Mouse (Mus musculus): Measurements from ENCODE around the gene Ly9. TPM values are rescaled to one million over a fixed set of nuclear protein-coding genes. Genes with fewer than 3 reads are reported as not detected.
A peak's percentile ranks its signal among the peaks of the same experiment; 100 is the strongest.

Gene Ly9
- polyA plus RNA-seq, 1 experiment from 2014 or later, result not detected

DNA sequence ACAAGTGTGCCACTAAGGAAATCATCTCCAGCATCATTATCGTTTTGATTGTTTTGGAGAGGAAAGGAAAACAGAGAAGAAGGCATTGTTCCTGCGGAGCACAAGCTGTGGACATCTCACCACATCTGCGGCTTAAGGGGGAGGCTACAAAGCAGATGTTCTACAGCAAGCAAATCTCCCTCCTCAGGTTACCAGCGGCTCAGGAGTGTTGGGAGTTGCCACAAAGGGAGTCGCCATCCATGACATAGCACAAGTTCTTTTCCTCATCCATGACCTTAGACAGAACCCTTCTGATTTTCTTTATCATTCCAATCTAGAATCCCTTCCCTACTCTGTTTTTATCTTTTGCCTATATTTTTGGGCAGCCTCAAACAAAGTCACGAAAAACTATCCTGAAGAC lies 28.5 kb upstream of the Ly9 start:
- ATAC-seq, result no peak
- WGBS, result 70% methylated on average over 6 of the region's 6 CpGs

GRCm38 (mm10) chr1:171631447-171631846 lies 24.2 kb upstream of the Ly9 start:
- no peaks in the 10 kb centered on the region for H3K36me3 ChIP-seq (ENCODE audit: control insufficient read depth, insufficient read depth, low read length)
- WGBS, result 60% methylated on average over 2 of the region's 2 CpGs
- H3K4me1 ChIP-seq (ENCODE audit: control insufficient read depth, insufficient read depth, low read length), result no peaks in the 10 kb centered on the region; the same call in 1 of the 2 replicates
- no peaks in the 10 kb centered on the region for H3K9me3 ChIP-seq (replicated peaks; ENCODE audit: control insufficient read depth, low read length)
- H3K27me3 ChIP-seq (replicated peaks; ENCODE audit: control insufficient read depth, insufficient read depth, low read length), result no peaks in the 10 kb centered on the region
- H3K4me2 ChIP-seq (ENCODE audit: low read length), result no peak overlapping the region
- no peak overlapping the region for H3K9ac ChIP-seq (ENCODE audit: low read length)
- no peak overlapping the region for H3K4me3 ChIP-seq (ENCODE audit: low read depth, low read length)
- H3K27ac ChIP-seq (ENCODE audit: low read depth, low read length), result no peak overlapping the region
- ATAC-seq (peak; percentile 62; the same call in 1 of the 2 replicates), DNase-seq (ENCODE audit: low spot score) (peak; percentile 53)

More for the DNA sequence above, 28.5 kb upstream of the Ly9 start:
- Histone ChIP-seq H3K9me3 (replicated peaks; ENCODE audit: control insufficient read depth, low read length) (no peaks in the 10 kb centered on the region), H3K4me3 (ENCODE audit: low read depth, low read length) (no peak overlapping the region), H3K9ac (ENCODE audit: low read length) (no peak overlapping the region), H3K27me3 (replicated peaks; ENCODE audit: control insufficient read depth, insufficient read depth, low read length) (no peaks in the 10 kb centered on the region), H3K27ac (ENCODE audit: low read depth, low read length) (no peak overlapping the region), H3K4me1 (ENCODE audit: control insufficient read depth, insufficient read depth, low read length) (no peaks in the 10 kb centered on the region; the same call in 1 of the 2 replicates), H3K4me2 (ENCODE audit: low read length) (no peak overlapping the region), H3K36me3 (ENCODE audit: control insufficient read depth, insufficient read depth, low read length) (no peaks in the 10 kb centered on the region)
- no peak for DNase-seq (ENCODE audit: low spot score)

- Histone ChIP-seq H3K27ac (ENCODE audit: low read depth, low read length) (no peak overlapping the region), H3K9me3 (replicated peaks; ENCODE audit: control insufficient read depth, low read length) (no peaks in the 10 kb centered on the region), H3K4me2 (ENCODE audit: low read length) (no peak overlapping the region), H3K27me3 (replicated peaks; ENCODE audit: control insufficient read depth, insufficient read depth, low read length) (no peaks in the 10 kb centered on the region), H3K36me3 (ENCODE audit: control insufficient read depth, insufficient read depth, low read length) (no peaks in the 10 kb centered on the region), H3K9ac (ENCODE audit: low read length) (no peak overlapping the region), H3K4me1 (ENCODE audit: control insufficient read depth, insufficient read depth, low read length) (no peaks in the 10 kb centered on the region; the same call in 1 of the 2 replicates), H3K4me3 (ENCODE audit: low read depth, low read length) (no peak overlapping the region)
- WGBS, result 58% methylated on average over 4 of the region's 4 CpGs
- peak; percentile 54 for ATAC-seq
- DNase-seq (ENCODE audit: low spot score), result peak; percentile 52
Observed at GRCm38 (mm10) chr1:171630912-171631311, 23.7 kb upstream of the Ly9 start.

DNA sequence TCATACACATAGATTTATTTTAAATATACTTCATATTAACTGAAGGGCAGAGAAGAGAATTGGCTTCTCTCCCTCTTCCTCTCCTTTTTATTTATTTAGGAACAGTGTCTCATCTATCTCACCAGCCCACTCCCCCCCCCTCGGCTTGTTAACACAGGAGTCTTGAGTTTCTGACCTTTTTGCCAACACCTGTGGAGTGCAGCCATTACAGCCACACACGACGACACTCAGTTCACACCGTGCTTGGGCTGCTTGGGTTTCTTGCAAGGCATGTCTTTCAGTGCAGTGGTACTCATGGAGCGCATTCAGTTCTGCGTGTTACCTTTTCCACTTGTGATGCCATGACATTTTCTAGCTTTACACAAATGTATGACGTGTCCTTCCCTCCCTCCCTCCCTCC lies 22.8 kb upstream of the Ly9 start:
- Histone ChIP-seq H3K9me3 (replicated peaks; ENCODE audit: control insufficient read depth, low read length) (no peaks in the 10 kb centered on the region), H3K9ac (ENCODE audit: low read length) (no peak overlapping the region), H3K36me3 (ENCODE audit: control insufficient read depth, insufficient read depth, low read length) (no peaks in the 10 kb centered on the region), H3K4me3 (ENCODE audit: low read depth, low read length) (no peak overlapping the region), H3K27me3 (replicated peaks; ENCODE audit: control insufficient read depth, insufficient read depth, low read length) (no peaks in the 10 kb centered on the region), H3K4me2 (ENCODE audit: low read length) (no peak overlapping the region), H3K4me1 (ENCODE audit: control insufficient read depth, insufficient read depth, low read length) (no peaks in the 10 kb centered on the region; the same call in 1 of the 2 replicates), H3K27ac (ENCODE audit: low read depth, low read length) (no peak overlapping the region)
- no peak for DNase-seq (ENCODE audit: low spot score)
- 91% methylated on average over 7 of the region's 7 CpGs for WGBS
- no peak for ATAC-seq

GRCm38 (mm10) chr1:171629168-171629567 lies 22.0 kb upstream of the Ly9 start:
- DNase-seq (ENCODE audit: low spot score) (no peak), ATAC-seq (no peak)
- Histone ChIP-seq H3K4me2 (ENCODE audit: low read length) (no peak overlapping the region), H3K27me3 (replicated peaks; ENCODE audit: control insufficient read depth, insufficient read depth, low read length) (no peaks in the 10 kb centered on the region), H3K36me3 (ENCODE audit: control insufficient read depth, insufficient read depth, low read length) (no peaks in the 10 kb centered on the region), H3K9ac (ENCODE audit: low read length) (no peak overlapping the region), H3K4me1 (ENCODE audit: control insufficient read depth, insufficient read depth, low read length) (no peaks in the 10 kb centered on the region; the same call in 1 of the 2 replicates), H3K4me3 (ENCODE audit: low read depth, low read length) (no peak overlapping the region), H3K27ac (ENCODE audit: low read depth, low read length) (no peak overlapping the region), H3K9me3 (replicated peaks; ENCODE audit: control insufficient read depth, low read length) (no peaks in the 10 kb centered on the region)
- 82% methylated on average over 6 of the region's 6 CpGs for WGBS

DNA sequence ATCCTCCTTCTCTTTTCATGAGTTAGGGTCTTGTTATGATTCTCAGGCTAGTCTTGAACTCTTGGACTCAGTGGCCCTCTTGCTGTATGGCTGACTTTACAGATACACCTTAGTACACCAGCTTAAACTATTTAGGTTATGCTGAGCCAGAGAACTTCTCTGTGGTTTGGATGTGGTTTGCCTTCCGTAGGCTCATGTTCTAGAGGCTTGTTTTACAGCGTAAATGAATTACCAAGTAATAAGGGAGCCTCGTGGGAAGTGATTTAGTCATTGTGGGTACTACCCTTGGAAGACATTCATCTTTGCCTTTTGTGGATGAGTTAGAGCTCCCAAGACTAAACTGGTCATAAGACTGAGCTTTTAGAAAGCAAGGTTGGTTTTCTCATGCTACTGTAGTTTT lies 20.6 kb upstream of the Ly9 start:
- 88% methylated on average over 3 of the region's 3 CpGs for WGBS
- Histone ChIP-seq H3K36me3 (ENCODE audit: control insufficient read depth, insufficient read depth, low read length) (no peaks in the 10 kb centered on the region), H3K27ac (ENCODE audit: low read depth, low read length) (no peak overlapping the region), H3K9me3 (replicated peaks; ENCODE audit: control insufficient read depth, low read length) (no peaks in the 10 kb centered on the region), H3K4me2 (ENCODE audit: low read length) (no peak overlapping the region), H3K27me3 (replicated peaks; ENCODE audit: control insufficient read depth, insufficient read depth, low read length) (no peaks in the 10 kb centered on the region), H3K4me1 (ENCODE audit: control insufficient read depth, insufficient read depth, low read length) (no peaks in the 10 kb centered on the region; the same call in 1 of the 2 replicates), H3K4me3 (ENCODE audit: low read depth, low read length) (no peak overlapping the region), H3K9ac (ENCODE audit: low read length) (no peak overlapping the region)
- ATAC-seq (no peak), DNase-seq (ENCODE audit: low spot score) (no peak)

DNA sequence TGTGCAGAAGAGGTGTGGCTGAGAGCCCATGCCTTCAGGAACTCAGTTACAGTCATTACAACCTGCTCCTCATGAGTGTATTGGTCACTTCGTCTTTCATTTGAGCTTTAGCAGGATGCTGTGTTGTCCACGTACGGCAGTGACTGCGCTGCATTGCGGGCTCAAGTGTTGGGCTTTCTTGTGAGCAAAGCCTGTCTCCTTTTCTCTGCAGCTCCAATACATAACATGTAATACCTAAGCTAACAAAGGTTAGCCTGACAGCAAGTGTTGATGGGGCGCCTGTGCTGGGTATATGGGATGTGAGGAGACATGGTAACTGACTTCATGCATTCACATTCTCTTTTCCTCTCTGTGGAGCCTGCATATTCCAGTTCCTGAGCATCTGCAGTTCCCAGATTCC lies 12.9 kb upstream of the Ly9 start:
- no peak overlapping the region for H3K4me2 ChIP-seq (ENCODE audit: low read length)
- no peak overlapping the region for H3K9ac ChIP-seq (ENCODE audit: low read length)
- H3K4me1 ChIP-seq (ENCODE audit: control insufficient read depth, insufficient read depth, low read length), result no peaks in the 10 kb centered on the region
- ATAC-seq (no peak), DNase-seq (ENCODE audit: low spot score) (no peak)
- H3K27me3 ChIP-seq (replicated peaks; ENCODE audit: control insufficient read depth, insufficient read depth, low read length), result no peaks in the 10 kb centered on the region
- WGBS, result 92% methylated on average over 6 of the region's 6 CpGs
- H3K36me3 ChIP-seq (ENCODE audit: control insufficient read depth, insufficient read depth, low read length), result no peaks in the 10 kb centered on the region
- H3K9me3 ChIP-seq (replicated peaks; ENCODE audit: control insufficient read depth, low read length), result no peaks in the 10 kb centered on the region
- no peak overlapping the region for H3K4me3 ChIP-seq (ENCODE audit: low read depth, low read length)
- H3K27ac ChIP-seq (ENCODE audit: low read depth, low read length), result no peak overlapping the region

DNA sequence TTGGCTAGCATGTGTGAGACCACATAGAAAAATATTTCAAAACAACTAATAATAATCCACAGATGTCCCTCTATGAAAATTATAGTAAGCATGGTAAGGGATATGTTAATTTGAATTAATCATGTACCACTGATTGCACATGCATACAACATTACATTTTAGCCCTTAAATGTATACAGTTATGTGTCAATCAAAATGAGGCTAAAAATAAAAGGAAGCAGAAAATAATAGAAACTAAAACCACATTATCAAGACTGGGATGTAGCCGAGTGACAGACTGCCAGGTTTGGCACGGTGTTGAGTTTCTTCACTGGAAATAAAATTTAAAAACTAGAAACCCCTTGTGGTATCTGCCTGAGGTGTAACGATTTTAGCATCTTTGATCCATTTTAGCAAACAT lies 12.4 kb upstream of the Ly9 start:
- H3K4me3 ChIP-seq (ENCODE audit: low read depth, low read length), result no peak overlapping the region
- no peaks in the 10 kb centered on the region for H3K4me1 ChIP-seq (ENCODE audit: control insufficient read depth, insufficient read depth, low read length)
- no peaks in the 10 kb centered on the region for H3K36me3 ChIP-seq (ENCODE audit: control insufficient read depth, insufficient read depth, low read length)
- ATAC-seq, result no peak
- WGBS, result 86% methylated on average over 3 of the region's 3 CpGs
- no peaks in the 10 kb centered on the region for H3K27me3 ChIP-seq (replicated peaks; ENCODE audit: control insufficient read depth, insufficient read depth, low read length)
- H3K9ac ChIP-seq (ENCODE audit: low read length), result no peak overlapping the region
- DNase-seq (ENCODE audit: low spot score), result no peak
- no peaks in the 10 kb centered on the region for H3K9me3 ChIP-seq (replicated peaks; ENCODE audit: control insufficient read depth, low read length)
- H3K27ac ChIP-seq (ENCODE audit: low read depth, low read length), result no peak overlapping the region
- H3K4me2 ChIP-seq (ENCODE audit: low read length), result no peak overlapping the region

GRCm38 (mm10) chr1:171619001-171619400 lies 11.8 kb upstream of the Ly9 start:
- H3K36me3 ChIP-seq (ENCODE audit: control insufficient read depth, insufficient read depth, low read length), result no peaks in the 10 kb centered on the region
- no peak overlapping the region for H3K9ac ChIP-seq (ENCODE audit: low read length)
- DNase-seq (ENCODE audit: low spot score), result no peak
- no peaks in the 10 kb centered on the region for H3K4me1 ChIP-seq (ENCODE audit: control insufficient read depth, insufficient read depth, low read length)
- no peak overlapping the region for H3K4me3 ChIP-seq (ENCODE audit: low read depth, low read length)
- no peak overlapping the region for H3K27ac ChIP-seq (ENCODE audit: low read depth, low read length)
- no peaks in the 10 kb centered on the region for H3K9me3 ChIP-seq (replicated peaks; ENCODE audit: control insufficient read depth, low read length)
- ATAC-seq, result no peak
- H3K27me3 ChIP-seq (replicated peaks; ENCODE audit: control insufficient read depth, insufficient read depth, low read length), result no peaks in the 10 kb centered on the region
- WGBS, result 88% methylated on average over 8 of the region's 8 CpGs
- H3K4me2 ChIP-seq (ENCODE audit: low read length), result no peak overlapping the region
